Mouse (Mus musculus) CH12.LX (cell line): ENCODE measurements around the gene Gm17332.

Source experiments
- CTCF ChIP-seq, 2 experiments: IDR thresholded peaks in 1 of 2; conservative IDR thresholded peaks in 1 of 2; 2 replicates each; pipeline ENCODE4 v1.5.1; 2011 to 2012; ENCODE audit warnings: low read depth in 2 of 2, low read length in 2 of 2, improper control_type of control experiment in 1 of 2, inconsistent platforms in 1 of 2, mild to moderate bottlenecking in 1 of 2, moderate library complexity in 1 of 2
- EP300 ChIP-seq: IDR thresholded peaks from 2 replicates; pipeline ENCODE4 v1.6.1; 2011; ENCODE audit warnings: low read length, improper control_type of control experiment
- ETS1 ChIP-seq: conservative IDR thresholded peaks from 2 replicates; pipeline ENCODE4 v1.6.1; 2012; ENCODE audit warnings: low read depth, mild to moderate bottlenecking, inconsistent platforms, low read length, improper control_type of control experiment, moderate library complexity
- GABPA ChIP-seq: IDR thresholded peaks from 2 replicates; pipeline ENCODE4 v1.6.1; 2012; ENCODE audit warnings: low read depth, low read length, improper control_type of control experiment, inconsistent platforms; ENCODE audit not compliant: insufficient replicate concordance
- HCFC1 ChIP-seq: IDR thresholded peaks from 2 replicates; pipeline ENCODE4 v1.6.1; 2012; ENCODE audit warnings: low read depth, mild to moderate bottlenecking, inconsistent platforms, low read length, improper control_type of control experiment
- NELFE ChIP-seq: IDR thresholded peaks from 2 replicates; pipeline ENCODE4 v1.6.1; 2011; ENCODE audit warnings: low read depth, low read length, improper control_type of control experiment
- NRF1 ChIP-seq: IDR thresholded peaks from 2 replicates; pipeline ENCODE4 v1.6.1; 2014; ENCODE audit warnings: low read depth, mild to moderate bottlenecking, inconsistent platforms, low read length, improper control_type of control experiment, moderate library complexity
- PAX5 ChIP-seq: IDR thresholded peaks from 2 replicates; pipeline ENCODE4 v1.6.1; 2012; ENCODE audit warnings: low read length, inconsistent platforms, mixed read lengths
- POLR2A ChIP-seq: IDR thresholded peaks from 2 replicates; pipeline ENCODE4 v1.6.1; 2011; ENCODE audit warnings: low read depth, mild to moderate bottlenecking, improper control_type of control experiment, low read length
- SIN3A ChIP-seq: IDR thresholded peaks from 2 replicates; pipeline ENCODE4 v1.6.1; 2012; ENCODE audit warnings: low read length, improper control_type of control experiment, inconsistent platforms
- TBP ChIP-seq: conservative IDR thresholded peaks from 2 replicates; pipeline ENCODE4 v1.6.1; 2011; ENCODE audit warnings: low read depth, low read length, improper control_type of control experiment

- TF ChIP-seq CTCF (conservative IDR thresholded peaks at IDR 0.05 in 1 of 2, IDR thresholded peaks at IDR 0.05 in 1 of 2; ENCODE audit: low read depth in 2 of 2, low read length in 2 of 2) (no peak), PAX5 (no peak), POLR2A (no peak), EP300 (no peak), NRF1 (no peak), SIN3A (no peak), TBP (no peak), ETS1 (no peak), HCFC1 (no peak), GABPA (no peak), NELFE (no peak)
Measured at GRCm38 (mm10) chr11:31157021-31157420, 25.2 kb downstream of the Gm17332 start.
